Mouse (Mus musculus) c-Kit-positive CD71-positive TER-119-positive erythroid progenitor cells, embryonic 14.5 days (primary cell): ENCODE measurements around the gene Pcca.
"Not testable (repeated sequence)": the region's sequence is repeated elsewhere in the genome, so short reads cannot be mapped to it uniquely, and the experiment has no call there.

ENCODE experiments used
- DNase-seq: peaks from one replicate; pipeline ENCODE4 v3.0.0-alpha.2; 2013; ENCODE audit warnings: low spot score

Gene Pcca

GRCm38 (mm10) chr14:122560893-122561452 lies 26.8 kb downstream of the Pcca start:
- not testable (repeated sequence) for DNase-seq

- no peak for DNase-seq
These were observed 36.7 kb downstream of the Pcca start for GRCm38 (mm10) chr14:122570862-122571261.

- no peak for DNase-seq
These were observed 40.1 kb downstream of the Pcca start for GRCm38 (mm10) chr14:122574064-122574751.

- no peak for DNase-seq
These were observed 43.7 kb downstream of the Pcca start for GRCm38 (mm10) chr14:122577816-122578215.

GRCm38 (mm10) chr14:122582057-122582456 lies 47.9 kb downstream of the Pcca start:
- no peak for DNase-seq

GRCm38 (mm10) chr14:122582491-122583077 lies 48.5 kb downstream of the Pcca start:
- DNase-seq, result no peak

GRCm38 (mm10) chr14:122584087-122584486 lies 50.0 kb downstream of the Pcca start:
- DNase-seq, result not testable (repeated sequence)

GRCm38 (mm10) chr14:122586942-122587341 lies 52.8 kb downstream of the Pcca start:
- no peak for DNase-seq

- DNase-seq, result no peak
These were observed 63.4 kb downstream of the Pcca start for GRCm38 (mm10) chr14:122597534-122597933.

- DNase-seq, result no peak
These were observed 64.7 kb downstream of the Pcca start for GRCm38 (mm10) chr14:122598802-122599201.

GRCm38 (mm10) chr14:122599839-122600238 lies 65.7 kb downstream of the Pcca start:
- DNase-seq, result no peak

GRCm38 (mm10) chr14:122602701-122603100 lies 68.6 kb downstream of the Pcca start:
- no peak for DNase-seq

- no peak for DNase-seq
These were observed 72.4 kb downstream of the Pcca start for GRCm38 (mm10) chr14:122606499-122606898.

- no peak for DNase-seq
These were observed 73.3 kb downstream of the Pcca start for GRCm38 (mm10) chr14:122607456-122607855.

- no peak for DNase-seq
These were observed 74.2 kb downstream of the Pcca start for GRCm38 (mm10) chr14:122608323-122608722.

GRCm38 (mm10) chr14:122611035-122611434 lies 76.9 kb downstream of the Pcca start:
- no peak for DNase-seq

- DNase-seq, result no peak
These were observed 78.2 kb downstream of the Pcca start for GRCm38 (mm10) chr14:122612317-122612716.

GRCm38 (mm10) chr14:122617656-122618055 lies 83.5 kb downstream of the Pcca start:
- no peak for DNase-seq

GRCm38 (mm10) chr14:122633416-122633815 lies 99.3 kb downstream of the Pcca start:
- no peak for DNase-seq

- DNase-seq, result no peak
These were observed 102.5 kb downstream of the Pcca start for GRCm38 (mm10) chr14:122636601-122637000.

GRCm38 (mm10) chr14:122637798-122638555 lies 103.9 kb downstream of the Pcca start:
- DNase-seq, result no peak

- DNase-seq, result no peak
These were observed 105.1 kb downstream of the Pcca start for GRCm38 (mm10) chr14:122639168-122639720.
